Mouse (Mus musculus) neutrophil, adult 5-6 weeks (primary cell): ENCODE data around the gene Fam173a. TPM values are rescaled to one million over a fixed set of nuclear protein-coding genes. Genes with fewer than 3 reads are reported as not detected.
"Not testable (repeated sequence)": the region's sequence is repeated elsewhere in the genome, so short reads cannot be mapped to it uniquely, and the experiment has no call there.

Source experiments
- ATAC-seq: fragments of 151-379, 151-347 bp; 2 replicates; pipeline ENCODE4 v1.8.0; 2017; ENCODE audit warnings: mild to moderate bottlenecking, moderate TSS enrichment; ENCODE audit not compliant: insufficient number of reproducible peaks, poor library complexity, low FRiP score, severe bottlenecking; ENCODE audit errors: extremely low read depth
- total RNA-seq: library from RNA; stranded (forward); fragments of 200-1000 nt; gene quantifications from 2 replicates; pipeline ENCODE4 v1.2.3, GENCODE M21; 2017

The Fam173a gene
- total RNA-seq, 1 experiment from 2014 or later: 23.6 TPM

DNA sequence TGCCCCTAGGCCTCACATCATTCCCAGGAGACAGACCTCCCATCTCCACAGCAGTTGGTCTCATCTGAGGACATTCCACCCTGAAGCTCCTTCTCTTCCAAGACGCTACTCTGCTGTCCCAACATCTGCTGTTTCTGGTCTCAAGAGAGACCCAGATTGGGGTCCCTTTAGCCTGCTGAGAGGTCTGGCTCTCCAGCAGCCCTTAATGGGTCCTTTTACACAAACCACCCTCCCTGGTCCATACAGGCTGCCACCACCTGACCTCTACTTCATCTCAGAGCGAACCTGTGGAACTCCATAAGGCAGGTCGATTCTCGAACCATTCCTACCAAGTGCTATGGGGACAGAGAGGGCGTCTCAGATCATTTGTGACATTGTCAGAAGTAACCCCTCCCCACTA lies 15.3 kb upstream of the Fam173a start:
- ATAC-seq: no peak

- not testable (repeated sequence) for ATAC-seq
Measured at GRCm38 (mm10) chr17:25807452-25807851, 14.8 kb upstream of the Fam173a start.

GRCm38 (mm10) chr17:25806507-25806906 lies 13.8 kb upstream of the Fam173a start:
- no peak for ATAC-seq

DNA sequence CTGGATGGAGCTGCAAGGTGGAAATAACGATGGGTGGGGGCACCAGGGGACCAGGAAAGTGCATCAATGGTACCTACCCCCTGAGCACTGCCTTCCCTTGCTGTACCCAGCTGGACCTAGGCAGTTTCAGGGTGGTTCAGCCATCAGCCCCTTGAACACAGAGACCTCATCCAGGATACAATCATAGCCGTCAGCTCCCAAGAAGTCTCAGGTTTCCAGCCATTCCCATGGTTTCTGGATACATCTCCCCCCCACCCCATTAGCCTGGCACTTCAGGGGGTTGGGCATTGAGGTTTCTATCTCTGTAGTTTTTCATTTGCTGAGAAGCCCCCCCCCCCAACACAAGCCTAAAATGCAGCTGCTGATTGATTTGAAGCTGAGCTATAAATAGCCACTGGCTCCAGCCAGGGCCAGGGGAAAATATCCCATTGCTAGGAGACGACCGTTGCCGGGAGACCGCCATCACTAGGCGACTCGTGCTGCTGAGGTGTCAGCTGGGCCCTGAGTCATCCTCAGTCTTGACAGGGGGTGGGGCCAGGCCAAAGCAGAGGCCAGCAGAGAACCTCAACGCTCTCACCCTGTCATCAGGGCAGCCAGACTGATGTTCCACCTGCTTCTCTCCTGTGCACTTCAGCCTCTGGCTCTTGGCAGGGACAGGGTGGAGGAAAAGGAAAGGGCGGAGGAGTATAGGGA lies 10.3 kb upstream of the Fam173a start:
- ATAC-seq: no peak

DNA sequence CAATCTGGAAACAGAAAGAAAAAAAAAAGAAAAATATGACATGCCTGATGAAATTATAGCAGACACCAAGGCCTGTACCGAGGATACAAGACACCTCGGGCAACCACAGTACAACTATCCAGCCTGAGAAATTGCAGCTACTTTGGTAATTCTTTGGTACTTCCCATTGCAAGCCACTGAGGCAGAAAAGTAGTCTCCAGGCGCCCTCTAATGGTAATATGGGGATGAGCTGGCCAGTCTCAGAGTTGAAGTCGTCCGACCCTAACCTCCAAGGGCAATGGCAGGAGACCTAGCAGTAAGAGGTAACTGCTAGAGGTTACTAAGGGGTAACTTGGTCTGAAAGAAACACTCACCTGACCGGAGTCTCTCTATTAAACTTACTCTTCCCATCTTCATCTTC lies 8.3 kb upstream of the Fam173a start:
- ATAC-seq: peak; percentile 88

GRCm38 (mm10) chr17:25796951-25797369 lies 4.3 kb upstream of the Fam173a start, which contains the start of gene Metrn:
Gene Metrn, minus strand, starts transcription at chr17:25797136.
- ATAC-seq: peak; percentile 59; the same call in 1 of the 2 replicates

DNA sequence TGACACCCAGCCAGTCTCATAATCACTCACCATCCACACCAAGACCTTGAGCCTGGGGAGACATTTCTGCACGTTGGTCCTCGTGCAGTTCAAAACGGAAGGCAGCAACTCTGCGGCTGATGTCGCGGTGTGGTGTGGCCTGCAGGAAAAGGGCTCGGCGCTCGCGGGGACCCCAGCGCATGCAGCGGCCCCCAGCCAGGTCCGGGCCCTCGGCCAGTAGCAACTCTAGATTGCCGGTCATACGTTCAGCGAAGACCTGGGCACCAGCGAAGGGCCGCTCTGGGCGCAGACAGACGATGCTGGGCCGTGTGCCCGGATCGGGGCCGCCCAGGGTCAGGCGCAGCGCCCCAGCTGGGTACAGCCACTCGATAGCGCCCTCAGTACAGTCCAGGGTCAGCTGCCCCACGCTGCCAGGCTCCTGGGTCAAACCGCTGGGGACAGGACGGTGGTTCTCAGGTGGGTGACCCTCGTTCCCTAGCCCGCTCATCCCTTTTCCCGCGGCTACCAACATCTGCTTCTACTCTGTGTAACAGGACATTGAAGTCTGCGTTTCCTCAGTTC lies 3.6 kb upstream of the Fam173a start:
- ATAC-seq: no peak

GRCm38 (mm10) chr17:25795609-25796092 lies 3.0 kb upstream of the Fam173a start, which contains the start of gene AC134908.4:
Gene AC134908.4, minus strand, starts transcription at chr17:25795659.
- ATAC-seq: no peak

DNA sequence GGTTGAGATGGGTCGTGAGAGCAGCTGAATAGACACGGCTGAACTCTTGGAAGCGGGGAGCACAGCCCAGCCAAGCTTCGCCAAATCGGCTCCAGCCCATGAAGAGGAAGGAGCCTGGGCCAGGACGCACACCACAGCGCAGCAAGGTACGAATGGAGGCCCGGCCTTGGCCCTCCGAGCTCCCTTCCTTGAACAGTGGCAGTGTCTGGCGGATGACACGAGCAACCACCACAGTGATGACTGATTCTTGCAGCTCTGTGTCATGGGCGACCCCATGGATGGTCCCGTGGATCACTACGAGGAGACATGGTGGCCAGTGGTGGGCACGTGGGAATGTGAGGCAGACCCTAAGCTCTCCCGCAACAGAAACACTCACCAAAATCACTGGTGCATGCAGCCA lies 2.3 kb upstream of the Fam173a start:
- no peak for ATAC-seq

GRCm38 (mm10) chr17:25794197-25794596 lies 1.5 kb upstream of the Fam173a start:
- ATAC-seq: no peak

- ATAC-seq: peak; percentile 65
Measured at GRCm38 (mm10) chr17:25791843-25792527, 716 bp downstream of the Fam173a start.

DNA sequence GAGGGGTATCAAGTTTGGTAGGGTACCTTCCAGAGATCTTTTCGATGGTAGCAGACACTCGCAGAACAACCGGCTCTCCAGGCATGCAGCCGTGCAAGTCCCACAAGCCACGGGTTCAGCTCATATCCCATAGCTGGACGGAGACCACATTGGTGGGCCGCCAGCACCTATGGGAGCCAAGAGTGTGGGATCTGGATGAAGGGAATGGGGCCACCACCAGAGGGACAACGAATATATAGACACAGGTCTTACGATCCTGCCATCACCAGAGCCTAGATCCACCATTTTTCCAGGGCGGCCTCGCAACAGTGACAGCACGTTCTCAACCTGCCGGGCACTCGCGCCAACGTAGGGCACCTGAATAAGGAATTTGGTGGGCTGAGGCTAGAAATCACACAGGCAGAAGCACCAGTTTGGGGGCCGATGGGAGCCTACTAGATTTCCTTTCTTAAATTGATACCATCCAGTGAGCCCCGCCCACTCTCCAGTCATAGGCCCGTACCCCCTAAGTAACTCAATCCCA lies 1.3 kb downstream of the Fam173a start:
- no peak for ATAC-seq

- ATAC-seq: no peak
Measured at GRCm38 (mm10) chr17:25786781-25787504, 5.8 kb downstream of the Fam173a start.

DNA sequence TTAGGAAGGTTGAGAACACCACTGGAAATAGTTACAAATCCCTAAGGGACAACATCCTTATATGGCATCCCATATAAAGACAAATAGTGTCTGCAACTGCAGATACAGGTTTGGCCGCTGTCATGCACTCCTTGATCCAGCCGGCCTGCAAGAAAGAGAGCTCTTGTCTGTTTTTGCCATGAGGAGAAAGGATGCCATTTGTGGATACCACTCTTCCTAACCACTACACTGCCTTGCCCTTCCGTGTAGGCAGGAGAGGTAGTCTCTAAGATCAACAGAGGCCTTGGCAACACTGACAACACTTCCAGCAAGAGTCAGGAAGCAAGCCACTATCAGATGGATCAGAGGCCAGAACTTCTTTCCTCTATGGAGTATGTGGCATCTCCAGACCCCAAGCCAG lies 6.4 kb downstream of the Fam173a start, which contains the start of gene Ccdc78:
Gene Ccdc78, plus strand, starts transcription at position 301 of the 400 bp plus-strand sequence.
- ATAC-seq: no peak

DNA sequence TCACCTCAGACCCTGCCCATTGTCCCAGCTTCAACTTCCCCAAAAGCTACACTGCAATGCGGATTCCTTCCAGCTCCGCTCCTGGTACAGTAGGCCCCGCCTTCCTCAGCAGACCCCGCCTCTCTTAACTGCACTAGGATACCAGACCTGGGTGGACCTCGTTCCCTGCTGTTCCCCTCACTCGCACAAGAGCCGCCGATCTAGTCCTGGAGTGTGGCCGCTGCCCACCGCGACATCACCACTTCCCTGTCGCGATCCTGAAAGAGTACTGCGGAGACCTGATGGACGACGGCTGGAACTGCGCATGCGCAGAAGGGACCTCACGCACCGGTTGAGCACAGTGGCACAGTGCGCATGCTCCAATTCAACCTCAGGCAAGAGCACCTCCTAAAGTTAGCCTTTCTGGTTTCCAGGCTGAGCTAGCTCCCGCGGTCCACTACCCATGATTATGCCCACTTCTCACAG lies 7.4 kb downstream of the Fam173a start, which contains the start of gene Haghl:
Gene Haghl, minus strand, starts transcription at position 393 of the 465 bp plus-strand sequence.
- peak; percentile 77 for ATAC-seq

DNA sequence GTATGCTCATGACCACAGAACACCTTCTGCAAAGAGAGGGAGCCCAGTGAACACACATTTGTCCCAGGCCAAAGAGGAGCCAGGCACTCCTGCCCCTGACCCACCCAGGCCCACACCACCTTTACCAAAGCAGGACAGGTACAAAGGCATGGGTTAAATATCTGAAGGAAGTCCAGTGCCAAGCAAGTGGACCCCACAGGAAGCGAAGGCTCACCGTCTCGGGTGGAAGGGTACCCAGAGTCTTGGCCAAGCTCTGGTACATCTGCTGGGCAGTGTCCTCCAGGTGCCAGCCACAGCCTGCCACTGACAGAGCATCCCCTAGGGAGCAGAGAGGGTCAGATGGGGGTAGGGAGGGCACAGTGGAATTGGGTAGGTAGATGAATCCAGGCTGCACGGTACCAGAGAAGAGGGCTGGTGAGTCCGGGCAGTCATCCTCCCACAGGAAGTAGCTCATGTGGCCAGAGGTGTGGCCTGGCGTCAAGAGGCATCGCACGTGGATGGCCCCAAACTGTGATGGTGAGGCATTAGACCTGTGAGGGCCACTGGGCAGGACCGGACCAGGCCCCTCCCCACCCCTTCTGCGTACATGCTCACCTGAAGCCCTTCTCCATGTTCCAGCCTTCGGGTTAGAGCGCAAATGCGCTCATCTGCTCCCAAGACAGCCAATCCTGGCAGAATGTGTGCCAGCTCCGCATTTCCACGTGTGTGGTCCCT lies 8.7 kb downstream of the Fam173a start:
- no peak for ATAC-seq

GRCm38 (mm10) chr17:25783086-25783485 lies 9.6 kb downstream of the Fam173a start:
- no peak for ATAC-seq

GRCm38 (mm10) chr17:25781339-25781738 lies 11.4 kb downstream of the Fam173a start:
- no peak for ATAC-seq
